Mouse (Mus musculus): ENCODE data around the gene Rps10. TPM values are rescaled to one million over a fixed set of nuclear protein-coding genes. Genes with fewer than 3 reads are reported as not detected.
A peak's percentile ranks its signal among the peaks of the same experiment; 100 is the strongest.

The Rps10 gene
- total RNA-seq, 2 experiments from 2014 or later = 387 to 414 TPM

GRCm38 (mm10) chr17:27588231-27588630 lies 48.2 kb downstream of the Rps10 start:
- intact Hi-C loops (cut with DNase I) = loop anchor here (5.0 kb wide), 1 partner anchor 34 kb away; the partner anchor contains the start of gene Nudt3
- no peak for DNase-seq (ENCODE audit: low spot score in 2 of 2)

- intact Hi-C loops (cut with DNase I) = loop anchor here (5.0 kb wide), 1 partner anchor 35 kb away; the partner anchor contains the start of gene Nudt3
- DNase-seq (ENCODE audit: low spot score in 2 of 2) = peak; percentile 53 to 75
Measured at GRCm38 (mm10) chr17:27587252-27587651, 49.2 kb downstream of the Rps10 start.

- intact Hi-C loops (cut with DNase I) = loop anchor here (5.0 kb wide), 1 partner anchor 36 kb away; the partner anchor contains the start of gene Nudt3
Measured at GRCm38 (mm10) chr17:27586661-27587060, 49.8 kb downstream of the Rps10 start.

GRCm38 (mm10) chr17:27583185-27583894 lies 53.1 kb downstream of the Rps10 start:
- intact Hi-C loops (cut with DNase I) = no loop called here
- DNase-seq (ENCODE audit: low spot score in 2 of 2) = no peak

More at GRCm38 (mm10) chr17:27586661-27587060, 49.8 kb downstream of the Rps10 start:
- no peak for DNase-seq (ENCODE audit: low spot score in 2 of 2)

Other genes with a start within 250 kb of the Rps10 start
- 10 to 100 TPM; 24.1 to 25.6 TPM for gene Grm4, start 115.3 kb downstream of the Rps10 start, total RNA-seq (2021)
- 10 to 100 TPM; 40.0 to 47.9 TPM for gene Hmga1, start 80.2 kb downstream of the Rps10 start, total RNA-seq (2021)
- gene AI413582, start 70.9 kb downstream of the Rps10 start, total RNA-seq (2021) = 10 to 100 TPM; 92.2 to 97.5 TPM
- 100 to 1,000 TPM; 514 to 519 TPM for gene Nudt3, start 13.2 kb downstream of the Rps10 start, total RNA-seq (2021)
- not detected for gene RPS10-NUDT3, start 1.4 kb downstream of the Rps10 start, total RNA-seq (2021)
- 100 to 1,000 TPM; 349 to 352 TPM for gene Pacsin1, start 18.8 kb upstream of the Rps10 start, total RNA-seq (2021)
- gene Spdef, start 92.3 kb upstream of the Rps10 start, total RNA-seq (2021) = under 1 TPM; 0.42 to 0.57 TPM
- 100 to 1,000 TPM; 136 to 137 TPM for gene D17Wsu92e, start 184.0 kb upstream of the Rps10 start, total RNA-seq (2021)
- 10 to 100 TPM; 66.0 to 71.1 TPM for gene Snrpc, start 201.5 kb upstream of the Rps10 start, total RNA-seq (2021)
- gene Uhrf1bp1, start 219.8 kb upstream of the Rps10 start, total RNA-seq (2021) = 10 to 100 TPM; 18.7 to 20.5 TPM

Data from left cerebral cortex, postnatal 14 days (tissue).